Mouse (Mus musculus) G1E (cell line): ENCODE measurements at regions not wholly inside any gene's neighbourhood (a gene's known extent, or its start where the extent isn't known, plus 50 kb on each side); places are given as distances from the start of the nearest gene placed in this dataset.

Experiments used
- CTCF ChIP-seq: IDR thresholded peaks from 2 replicates; pipeline ENCODE4 v1.5.1; 2012; ENCODE audit warnings: low read depth, low read length, inconsistent platforms, mixed read lengths
- GATA1 ChIP-seq: IDR thresholded peaks from 2 replicates; pipeline ENCODE4 v1.6.1; 2012; ENCODE audit warnings: borderline replicate concordance, low read length, inconsistent platforms, mixed read lengths
- GATA2 ChIP-seq: IDR thresholded peaks from 2 replicates; pipeline ENCODE4 v1.6.1; 2012; ENCODE audit warnings: low read depth, low read length, inconsistent platforms, borderline replicate concordance
- TAL1 ChIP-seq: conservative IDR thresholded peaks from 2 replicates; pipeline ENCODE4 v1.6.1; 2012; ENCODE audit warnings: low read depth, low read length, inconsistent platforms, mixed read lengths

DNA sequence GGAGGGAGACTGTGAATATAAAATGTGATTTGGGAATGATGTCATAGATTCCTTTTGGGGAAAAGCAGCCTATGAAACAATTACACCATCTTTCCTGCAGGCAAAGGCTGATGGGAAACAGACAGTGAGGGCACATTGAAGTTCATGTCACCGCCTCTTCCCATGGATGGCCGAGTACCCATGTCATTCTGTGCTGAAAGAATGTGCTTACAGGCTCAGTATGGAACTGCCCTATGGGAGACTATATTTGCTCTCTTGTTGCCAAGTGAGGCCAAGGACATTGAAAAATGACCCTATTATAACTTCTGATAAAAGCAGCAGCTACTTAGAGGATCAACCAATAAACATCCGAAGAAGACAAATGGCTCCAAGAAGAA, 127.7 kb upstream of the Sash1 start:
- TF ChIP-seq CTCF (no peak), TAL1 (no peak), GATA2 (no peak), GATA1 (no peak)
